Mouse (Mus musculus) neural tube, embryonic 14.5 days (tissue): Measurements from ENCODE around the gene Grip1. TPM values are rescaled to one million over a fixed set of nuclear protein-coding genes. Genes with fewer than 3 reads are reported as not detected.

Experiments used
- ATAC-seq: fragments of 200-750 bp; cut with Nextera tagmentation; 2 replicates; pipeline ENCODE4 v1.8.0; 2017; ENCODE audit warnings: low read depth, mild to moderate bottlenecking, moderate TSS enrichment, moderate library complexity
- H3K27ac ChIP-seq: fragments of 300-500 bp; sonication (generic); 2 replicates; pipeline ENCODE4 v1.5.1; 2014; ENCODE audit warnings: low read depth, mild to moderate bottlenecking, control low read depth, low read length, moderate library complexity, mixed read lengths
- H3K27me3 ChIP-seq: fragments of 300-500 bp; sonication (generic); 2 replicates; pipeline ENCODE4 v1.6.1; 2014; ENCODE audit warnings: low read length; ENCODE audit not compliant: control insufficient read depth, insufficient read depth
- H3K36me3 ChIP-seq: fragments of 300-500 bp; sonication (generic); 2 replicates; pipeline ENCODE4 v1.6.1; 2014; ENCODE audit warnings: low read length, mixed read lengths; ENCODE audit not compliant: control insufficient read depth, insufficient read depth
- H3K4me1 ChIP-seq: fragments of 300-500 bp; sonication (generic); 2 replicates; pipeline ENCODE4 v1.6.1; 2014; ENCODE audit warnings: low read length; ENCODE audit not compliant: control insufficient read depth, insufficient read depth
- H3K4me2 ChIP-seq: fragments of 300-500 bp; sonication (generic); 2 replicates; pipeline ENCODE4 v1.6.1; 2014; ENCODE audit warnings: mild to moderate bottlenecking, low read depth, low read length, control low read depth
- H3K4me3 ChIP-seq: fragments of 300-500 bp; sonication (generic); 2 replicates; pipeline ENCODE4 v1.5.1; 2014; ENCODE audit warnings: low read depth, low read length, control low read depth, mixed read lengths
- H3K9ac ChIP-seq: fragments of 300-500 bp; sonication (generic); replicated peaks from 2 replicates; pipeline ENCODE4 v1.6.1; 2014; ENCODE audit warnings: low read depth, mild to moderate bottlenecking, control low read depth, low read length, mixed read lengths
- H3K9me3 ChIP-seq: fragments of 300-500 bp; sonication (generic); 2 replicates; pipeline ENCODE4 v1.6.1; 2016; ENCODE audit warnings: low read length; ENCODE audit not compliant: control insufficient read depth
- WGBS: fragments of 180-500 bp; shearing (Covaris S2); extraction: QIAGEN DNeasy Blood & Tissue Kit; methylation state at CpG from one replicate; pipeline ENCODE4 v1.1.7; 2014; 5-methylcytosine and 5-hydroxymethylcytosine counted together
- polyA plus RNA-seq: library from polyadenylated mRNA; unstranded; fragments of >200 nt; fragmentation: Nextera tagmentation; extraction: Ambion mirVana; gene quantifications from 2 replicates; pipeline ENCODE4 v1.2.1, GENCODE M21; 2014

Grip1 gene
- polyA plus RNA-seq, 1 experiment from 2014 or later: 27.0 TPM

DNA sequence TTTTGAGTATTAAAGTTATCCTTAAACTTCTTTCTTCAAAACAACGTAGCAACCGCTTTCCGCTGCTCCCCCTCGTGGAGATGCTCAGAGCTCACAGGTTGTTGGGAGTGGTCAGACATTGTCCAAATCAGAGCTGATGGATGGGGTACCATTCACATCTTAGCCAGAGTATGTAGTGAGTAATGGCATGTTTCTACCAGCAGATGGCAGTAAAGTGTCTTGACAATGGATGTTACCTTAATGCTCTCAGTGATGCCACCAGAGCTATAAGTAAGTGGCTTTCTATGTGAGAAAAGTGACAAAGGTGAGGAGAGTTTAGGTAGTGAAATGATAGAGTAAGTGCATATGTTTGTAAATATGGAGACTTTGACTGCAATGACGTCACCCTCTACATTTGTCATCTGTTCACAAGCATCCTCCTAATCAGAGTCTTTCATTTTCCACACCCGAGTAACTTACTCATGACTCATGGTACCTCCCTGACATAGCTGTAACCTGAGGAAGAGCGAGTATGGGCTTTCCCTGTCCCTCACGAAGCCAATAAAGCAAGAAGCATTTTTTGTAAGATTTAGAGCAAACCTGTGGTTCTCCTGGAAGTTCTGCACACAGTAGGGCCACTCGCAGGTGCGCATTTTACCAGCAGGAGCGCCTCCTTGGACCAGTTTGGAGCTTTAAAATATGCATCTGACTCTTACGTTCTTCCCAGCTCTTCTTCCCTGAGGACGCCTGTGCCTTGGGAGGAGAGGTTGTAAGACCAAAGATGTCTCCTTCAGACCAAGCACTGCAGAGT lies 350.2 kb downstream of the Grip1 start:
- Histone ChIP-seq H3K27ac (no peak overlapping the region), H3K9me3 (no peaks in the 10 kb centered on the region), H3K4me2 (no peak overlapping the region), H3K9ac (no peak overlapping the region), H3K4me3 (no peak overlapping the region), H3K36me3 (no peaks in the 10 kb centered on the region), H3K4me1 (peaks cover 17% of the 10 kb centered on the region; the same call in 1 of the 2 replicates), H3K27me3 (no peaks in the 10 kb centered on the region)
- 62% methylated on average over 13 of the region's 13 CpGs for WGBS
- ATAC-seq: peak; percentile 70; the same call in 1 of the 2 replicates

DNA sequence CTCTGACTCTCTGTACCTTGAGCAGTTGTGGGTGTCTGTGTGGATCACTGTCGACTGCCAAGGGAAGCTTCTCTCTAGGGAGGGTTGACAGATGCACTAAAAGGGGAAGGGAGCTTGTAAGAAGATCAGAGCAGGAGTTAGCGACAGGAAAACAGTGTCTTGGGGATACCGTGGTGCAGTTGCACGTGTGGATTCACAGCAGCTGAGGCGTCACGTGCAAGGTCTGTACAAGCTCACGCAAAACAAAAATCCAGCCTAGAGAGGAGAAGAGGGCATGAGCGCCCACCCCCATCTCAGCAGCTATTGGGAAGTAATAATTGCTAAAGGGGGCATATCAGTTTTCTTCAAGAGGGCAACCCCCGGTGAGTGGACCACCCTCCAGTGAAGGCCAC lies 350.8 kb downstream of the Grip1 start:
- Histone ChIP-seq H3K9ac (no peak overlapping the region), H3K4me1 (peaks cover 17% of the 10 kb centered on the region; the same call in 1 of the 2 replicates), H3K27me3 (no peaks in the 10 kb centered on the region), H3K4me2 (no peak overlapping the region), H3K9me3 (no peaks in the 10 kb centered on the region), H3K27ac (no peak overlapping the region), H3K4me3 (no peak overlapping the region), H3K36me3 (no peaks in the 10 kb centered on the region)
- no peak for ATAC-seq
- 84% methylated on average over 9 of the region's 9 CpGs for WGBS

DNA sequence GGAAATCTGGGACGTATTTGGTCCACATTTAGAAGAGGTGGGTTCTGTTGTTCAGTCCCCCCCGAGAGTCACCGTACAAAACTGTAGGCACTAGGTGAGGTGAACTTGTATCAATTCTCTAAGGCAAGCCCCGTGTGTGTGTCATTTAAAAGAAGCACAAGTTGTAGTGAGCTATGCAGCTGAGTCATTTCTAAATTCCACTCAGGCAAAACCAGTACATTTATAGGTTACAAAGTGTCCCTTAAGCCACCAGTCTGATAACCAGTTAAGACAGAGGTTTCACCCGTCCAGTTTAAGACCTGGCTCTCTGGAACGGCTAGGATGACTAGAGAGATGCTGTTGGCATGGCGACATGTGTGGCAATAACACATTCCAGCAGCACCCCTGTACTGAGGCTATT lies 351.5 kb downstream of the Grip1 start:
- WGBS: 84% methylated on average over 7 of the region's 7 CpGs
- no peak overlapping the region for H3K9ac ChIP-seq
- H3K36me3 ChIP-seq: no peaks in the 10 kb centered on the region

DNA sequence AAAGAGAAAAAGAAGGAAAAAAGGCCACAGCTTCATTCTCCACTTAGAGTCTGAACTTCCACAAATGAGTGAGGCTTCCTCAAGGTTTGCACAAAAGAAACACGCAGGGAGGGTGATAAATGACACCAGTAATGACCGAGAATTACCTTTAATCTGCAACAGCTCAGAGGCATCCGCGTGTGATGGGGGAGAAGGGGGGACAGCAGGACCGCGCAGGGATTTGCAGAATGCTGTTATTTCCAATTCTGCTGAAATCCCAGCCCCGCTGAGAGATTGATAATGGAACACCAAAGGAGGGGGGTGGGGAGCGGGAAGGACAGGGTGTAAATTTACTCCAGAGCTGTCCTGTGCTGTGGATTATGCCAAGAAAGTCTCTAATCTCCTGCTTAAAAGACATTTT lies 352.5 kb downstream of the Grip1 start:
- no peak overlapping the region for H3K9ac ChIP-seq
- H3K36me3 ChIP-seq: no peaks in the 10 kb centered on the region
- no peak for ATAC-seq
- peaks cover 17% of the 10 kb centered on the region; the same call in 1 of the 2 replicates for H3K4me1 ChIP-seq
- H3K9me3 ChIP-seq: no peaks in the 10 kb centered on the region
- no peaks in the 10 kb centered on the region for H3K27me3 ChIP-seq
- WGBS: 17% methylated on average over 8 of the region's 8 CpGs
- peak overlapping the region; percentile 7; the same call in 1 of the 2 replicates for H3K27ac ChIP-seq
- no peak overlapping the region for H3K4me2 ChIP-seq
- H3K4me3 ChIP-seq: no peak overlapping the region

More for the DNA sequence above, 351.5 kb downstream of the Grip1 start:
- Histone ChIP-seq H3K4me2 (no peak overlapping the region), H3K27me3 (no peaks in the 10 kb centered on the region), H3K9me3 (no peaks in the 10 kb centered on the region), H3K4me3 (no peak overlapping the region), H3K27ac (no peak overlapping the region), H3K4me1 (peaks cover 17% of the 10 kb centered on the region; the same call in 1 of the 2 replicates)
- no peak for ATAC-seq

- Histone ChIP-seq H3K27me3 (no peaks in the 10 kb centered on the region), H3K36me3 (no peaks in the 10 kb centered on the region), H3K9me3 (no peaks in the 10 kb centered on the region), H3K4me1 (peaks cover 11% of the 10 kb centered on the region; the same call in 1 of the 2 replicates), H3K4me3 (no peak overlapping the region), H3K4me2 (no peak overlapping the region), H3K27ac (no peak overlapping the region), H3K9ac (no peak overlapping the region)
- ATAC-seq: no peak
- WGBS: 86% methylated on average over 5 of the region's 5 CpGs
These were observed 354.8 kb downstream of the Grip1 start for GRCm38 (mm10) chr10:119808384-119808783.

DNA sequence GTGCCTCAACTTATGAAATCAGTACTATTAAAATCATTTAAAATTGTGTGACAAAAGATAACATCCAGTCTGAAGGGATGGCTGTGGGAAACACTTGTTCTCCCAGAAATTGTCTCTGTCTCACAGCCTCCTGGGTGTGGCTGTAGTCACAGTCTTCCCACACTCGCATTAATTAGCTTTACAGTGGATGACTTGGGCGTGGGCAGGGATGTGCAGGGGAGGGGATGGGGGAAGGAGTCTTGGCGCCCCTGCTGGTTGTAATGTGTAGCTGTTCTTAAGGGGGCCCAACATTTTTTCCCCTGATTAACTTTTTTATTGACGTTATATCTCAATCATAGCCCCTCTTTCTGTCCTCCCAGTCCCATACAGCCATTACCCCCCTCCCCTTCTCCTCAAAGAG lies 360.5 kb downstream of the Grip1 start:
- no peak overlapping the region for H3K4me3 ChIP-seq
- no peaks in the 10 kb centered on the region for H3K9me3 ChIP-seq
- no peak overlapping the region for H3K9ac ChIP-seq
- no peak overlapping the region for H3K4me2 ChIP-seq
- H3K27me3 ChIP-seq: no peaks in the 10 kb centered on the region
- H3K4me1 ChIP-seq: peaks cover 10% of the 10 kb centered on the region
- no peak for ATAC-seq
- no peak overlapping the region for H3K27ac ChIP-seq
- WGBS: 77% methylated on average over 4 of the region's 4 CpGs
- H3K36me3 ChIP-seq: no peaks in the 10 kb centered on the region

DNA sequence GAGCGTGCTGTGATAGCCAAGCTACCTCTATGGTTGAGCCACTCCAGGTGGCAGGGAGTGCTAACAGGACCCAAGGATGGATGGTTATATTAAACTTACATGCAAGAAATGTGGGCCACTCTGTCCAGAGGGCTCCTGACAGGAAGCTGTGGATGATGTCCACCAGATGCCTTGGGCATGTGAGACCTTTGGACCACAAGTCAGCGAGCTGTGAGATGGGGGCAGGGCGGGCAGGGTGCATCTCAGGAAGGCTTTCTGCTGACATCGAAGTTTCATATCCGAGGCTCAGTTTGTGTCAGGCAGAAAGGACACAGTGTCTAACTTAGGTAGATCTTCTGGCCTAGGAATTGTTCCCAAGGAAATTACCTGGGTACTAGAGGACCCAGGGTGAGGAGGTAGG lies 362.4 kb downstream of the Grip1 start:
- Histone ChIP-seq H3K4me3 (no peak overlapping the region), H3K27me3 (no peaks in the 10 kb centered on the region), H3K36me3 (no peaks in the 10 kb centered on the region), H3K27ac (no peak overlapping the region), H3K9me3 (no peaks in the 10 kb centered on the region), H3K4me2 (no peak overlapping the region), H3K9ac (no peak overlapping the region), H3K4me1 (peaks cover 10% of the 10 kb centered on the region)
- no peak for ATAC-seq
- WGBS: 70% methylated on average over 5 of the region's 5 CpGs

- Histone ChIP-seq H3K4me1 (peaks cover 23% of the 10 kb centered on the region), H3K4me3 (no peak overlapping the region), H3K4me2 (peak overlapping the region; percentile 64), H3K9ac (peak overlapping the region; percentile 76), H3K36me3 (no peaks in the 10 kb centered on the region), H3K9me3 (no peaks in the 10 kb centered on the region), H3K27ac (peak overlapping the region; percentile 93), H3K27me3 (no peaks in the 10 kb centered on the region)
- ATAC-seq: peak; percentile 58
- 19% methylated on average over 5 of the region's 5 CpGs for WGBS
These were observed 364.8 kb downstream of the Grip1 start for GRCm38 (mm10) chr10:119818381-119818780.

GRCm38 (mm10) chr10:119819102-119819681 lies 365.6 kb downstream of the Grip1 start:
- peak; percentile 76 for ATAC-seq
- 15% methylated on average over 17 of the region's 17 CpGs for WGBS

More at GRCm38 (mm10) chr10:119819102-119819681, 365.6 kb downstream of the Grip1 start:
- Histone ChIP-seq H3K36me3 (no peaks in the 10 kb centered on the region), H3K4me1 (peaks cover 28% of the 10 kb centered on the region), H3K4me2 (peak overlapping the region; percentile 64), H3K9ac (peak overlapping the region; percentile 76), H3K9me3 (no peaks in the 10 kb centered on the region), H3K27ac (peak overlapping the region; percentile 93), H3K27me3 (no peaks in the 10 kb centered on the region), H3K4me3 (peak overlapping the region; percentile 46)
